Mouse (Mus musculus): Measurements from ENCODE around the gene Gm11032.
"Not testable (repeated sequence)": the region's sequence is repeated elsewhere in the genome, so short reads cannot be mapped to it uniquely, and the experiment has no call there.

Gene Gm11032

DNA sequence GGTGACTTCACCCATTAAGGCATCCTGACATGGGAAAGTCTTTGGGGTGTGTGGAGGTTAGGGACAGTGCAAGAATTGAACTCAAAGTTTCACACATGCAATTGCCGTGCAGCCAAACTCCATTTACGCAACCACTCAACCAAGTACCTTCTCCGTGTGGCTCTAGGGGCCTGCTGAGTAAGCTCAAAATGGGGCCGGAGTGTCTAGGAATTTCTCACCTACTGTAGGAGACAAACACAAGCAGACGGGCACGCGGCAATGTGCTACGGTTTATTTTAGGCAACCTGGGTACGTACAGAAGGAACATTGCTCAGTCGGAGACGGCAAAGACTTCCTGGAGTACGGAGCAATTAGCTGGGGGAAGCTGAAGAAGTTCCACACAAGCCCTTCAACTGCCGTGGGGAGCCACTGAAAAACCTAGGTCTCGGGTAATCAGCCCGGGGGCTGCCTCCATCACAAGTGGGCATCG lies at the start of gene Gm11032:
Gm11032 (plus strand) TSS at position 51 of the 469 bp plus-strand sequence.
- DNase-seq: peak; percentile 14 to 31

DNA sequence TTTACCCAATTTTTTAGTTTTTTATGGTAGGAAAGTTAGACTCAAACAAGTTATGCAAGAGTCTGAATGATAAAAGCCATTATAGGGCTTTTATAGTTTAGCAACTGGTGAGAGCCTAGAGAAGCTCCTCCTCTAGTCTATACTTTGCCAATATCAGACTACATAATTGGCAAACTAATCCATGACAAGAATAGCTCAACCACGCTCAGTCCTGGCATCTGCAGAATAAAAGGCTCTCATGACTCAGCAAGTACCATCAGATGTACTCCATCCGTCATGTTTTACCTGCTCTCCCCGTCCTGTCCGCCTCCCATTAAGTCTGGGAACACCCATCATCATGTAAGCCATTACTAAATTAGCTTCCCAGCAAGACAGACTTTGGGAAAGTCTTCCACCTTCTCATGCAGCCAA lies 48.4 kb upstream of the Gm11032 start:
- peak; percentile 14 to 19 for DNase-seq

DNA sequence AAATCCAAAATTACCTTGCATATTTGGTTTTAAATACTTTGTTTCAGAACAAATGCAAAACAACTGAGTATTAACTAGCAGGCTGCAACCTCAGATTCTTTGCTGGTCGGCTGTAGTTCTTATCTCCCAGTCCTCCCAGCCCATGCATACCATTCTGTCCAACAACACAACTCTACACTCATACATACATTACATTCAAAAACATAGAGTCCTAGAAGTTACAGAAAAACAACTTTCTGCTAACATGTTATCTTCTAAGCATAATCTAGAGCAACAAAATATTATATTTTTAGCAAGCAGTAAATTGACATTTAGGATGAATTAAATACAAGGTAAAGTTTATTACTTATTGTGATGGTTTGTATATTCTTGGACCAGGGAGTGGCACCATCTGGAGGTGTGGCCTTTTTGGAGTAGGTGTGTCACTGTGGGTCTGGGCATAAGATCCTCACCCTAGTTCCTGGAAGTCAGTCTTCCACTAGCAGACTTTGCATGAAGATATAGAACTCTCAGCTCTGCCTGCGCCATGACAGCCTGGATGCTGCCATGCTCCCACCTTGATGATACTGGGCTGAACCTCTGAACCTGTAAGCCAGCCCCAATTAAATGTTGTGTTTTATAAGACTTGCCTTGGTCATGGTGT lies 43.7 kb upstream of the Gm11032 start:
- DNase-seq: not testable (repeated sequence)

DNA sequence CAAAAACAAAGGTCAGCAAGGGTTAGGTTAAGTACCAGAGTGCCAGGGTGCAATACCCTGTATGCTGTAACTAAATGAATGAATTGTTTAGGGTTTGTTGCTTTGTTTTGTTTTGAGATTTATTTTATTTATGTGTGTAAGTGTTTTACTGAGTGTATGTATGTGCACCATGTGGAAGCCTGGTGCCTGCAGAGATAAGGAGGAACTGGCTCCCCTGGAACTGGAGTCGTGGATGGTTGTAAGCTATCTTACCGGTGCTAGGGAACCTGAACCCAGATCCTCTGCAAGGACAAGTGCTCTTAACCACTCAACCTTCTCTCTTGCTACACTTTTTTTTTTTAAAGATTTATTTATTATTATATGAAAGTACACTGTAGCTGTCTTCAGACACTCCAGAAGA lies 42.8 kb upstream of the Gm11032 start:
- DNase-seq: no peak

DNA sequence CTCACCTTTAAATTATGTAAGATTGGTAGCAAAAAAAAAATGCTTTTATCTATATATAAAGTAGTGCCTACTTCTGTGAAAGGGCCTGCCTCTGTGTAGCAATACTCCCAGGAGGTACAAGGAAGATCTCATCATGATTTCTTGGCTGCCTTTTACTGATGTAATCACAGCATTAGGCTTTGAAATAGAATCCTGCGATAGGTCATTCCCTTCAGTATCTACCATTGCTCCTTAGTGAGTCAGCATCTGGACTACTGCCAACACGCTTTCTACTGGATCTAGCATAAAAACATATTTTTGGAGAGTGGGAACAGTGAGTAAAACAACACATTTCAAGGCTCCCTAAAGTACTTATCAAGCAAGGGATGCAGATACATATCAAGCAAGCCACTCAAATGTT lies 41.2 kb upstream of the Gm11032 start:
- peak in 1 of 2 experiments; percentile 71 for DNase-seq

DNA sequence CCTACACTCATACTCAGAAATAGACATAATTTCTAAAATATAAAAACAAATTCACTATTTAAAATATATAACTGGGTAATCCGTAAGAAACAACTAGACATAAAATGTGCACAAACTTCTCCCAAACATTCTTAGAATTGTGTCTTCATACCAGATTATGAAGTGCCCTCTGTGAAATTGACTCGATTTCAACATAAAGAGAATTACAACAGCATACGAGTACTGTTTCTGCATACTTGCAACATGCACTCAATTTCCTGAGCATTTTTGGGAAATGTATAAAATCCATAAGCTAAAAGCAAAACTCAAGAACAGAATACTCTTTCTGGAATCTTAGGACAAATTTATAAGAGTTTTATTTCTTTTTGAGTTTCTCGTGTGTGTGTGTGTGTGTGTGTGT lies 28.1 kb upstream of the Gm11032 start:
- DNase-seq: no peak

DNA sequence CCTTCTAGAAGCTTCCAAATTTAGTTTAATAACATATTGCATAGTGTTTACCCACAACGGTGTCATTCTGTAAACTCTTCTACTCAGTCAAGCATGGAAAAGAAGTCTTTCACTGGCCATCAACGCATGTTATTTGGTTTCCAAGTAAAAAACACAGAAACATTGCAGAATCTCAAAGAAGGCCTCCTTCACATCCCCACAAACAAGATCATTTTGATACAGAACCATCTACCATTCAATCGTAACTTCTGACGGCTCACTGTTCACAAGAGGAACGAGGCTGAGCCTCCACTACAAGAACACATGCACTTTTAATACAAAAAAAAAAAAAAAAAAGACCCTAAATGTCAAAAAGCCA lies 26.4 kb upstream of the Gm11032 start:
- DNase-seq: no peak

DNA sequence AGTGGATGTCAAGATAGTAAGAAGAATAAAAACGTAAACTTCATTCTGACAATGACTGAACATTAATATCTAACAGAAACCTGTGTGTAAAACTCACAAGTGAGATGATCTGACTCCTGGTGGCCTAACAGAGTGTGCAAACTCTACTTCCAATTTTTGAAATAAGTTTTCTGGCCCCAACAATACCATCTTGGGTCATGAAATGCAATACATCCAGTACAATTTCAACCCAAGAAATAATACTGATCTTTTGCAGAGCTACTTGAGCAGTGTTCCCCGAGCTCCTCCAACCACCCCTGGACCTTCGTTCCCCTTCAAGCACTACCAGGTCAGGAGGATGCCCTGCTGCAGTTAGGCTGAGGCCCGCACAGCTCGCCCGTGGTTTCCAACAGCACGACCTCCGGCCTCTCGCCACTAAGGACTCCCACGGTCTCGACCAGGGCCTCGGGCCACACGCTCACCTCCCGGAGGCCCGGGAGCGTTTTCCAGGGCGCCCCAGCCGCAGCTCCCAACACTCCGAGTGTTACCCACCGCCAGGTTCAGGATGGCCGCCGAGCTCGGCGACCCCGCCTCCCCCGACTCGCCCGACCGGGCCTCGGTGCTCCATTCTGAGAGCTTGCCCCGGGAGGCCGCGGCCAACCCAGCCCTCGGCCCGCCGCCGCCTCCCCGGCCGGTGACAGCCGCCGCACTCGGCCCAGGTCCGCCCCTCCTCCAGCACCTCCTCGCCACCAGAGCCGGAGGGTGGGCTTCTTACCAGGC lies 25.8 kb upstream of the Gm11032 start:
- DNase-seq: peak in 1 of 2 experiments; percentile 65

DNA sequence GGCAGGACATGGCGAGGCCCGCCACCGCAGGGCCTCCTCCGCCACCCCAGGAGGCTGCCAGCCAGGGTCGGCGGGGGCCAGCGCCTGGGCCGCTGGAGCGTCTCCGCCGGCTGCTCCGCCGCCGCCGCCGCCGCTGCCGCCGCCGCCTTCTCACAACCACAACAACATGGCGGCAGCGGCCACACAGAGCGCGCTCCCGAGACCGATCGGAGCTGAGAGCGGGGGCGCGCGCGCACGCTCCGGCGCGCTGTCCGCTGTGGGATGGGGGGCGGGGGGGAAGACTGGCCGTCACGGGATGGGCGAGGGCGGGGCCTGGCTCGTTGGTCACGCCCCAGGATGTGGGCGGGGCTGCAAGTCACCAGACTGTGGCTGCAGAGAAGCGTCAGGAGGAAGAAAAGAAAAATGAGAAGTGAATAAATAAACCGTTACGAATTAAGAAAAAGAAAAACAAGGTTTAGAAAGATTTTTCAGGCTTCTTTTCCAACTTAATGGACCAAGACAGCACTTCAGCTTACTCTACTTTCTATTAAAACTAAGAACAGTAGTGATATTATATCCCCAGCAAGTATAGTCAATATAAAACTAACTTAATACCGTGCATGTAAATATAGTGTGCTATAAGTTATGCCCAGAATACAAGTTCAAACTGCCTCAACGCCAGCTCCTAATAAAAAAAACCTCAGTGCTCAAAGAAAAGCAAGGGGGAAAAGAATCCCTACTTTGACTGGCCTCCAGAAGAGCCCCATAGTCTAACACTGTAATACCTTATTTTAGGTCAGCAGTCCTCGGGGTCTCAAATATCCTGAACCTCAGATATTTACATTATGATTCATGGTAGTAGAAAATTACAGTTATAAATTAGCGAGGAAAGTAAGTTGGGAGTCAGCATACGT lies 25.0 kb upstream of the Gm11032 start, which contains the start of gene Mtmr3:
Mtmr3 (minus strand) TSS at position 256 of the 893 bp plus-strand sequence.
- peak; percentile 93 to 98 for DNase-seq

DNA sequence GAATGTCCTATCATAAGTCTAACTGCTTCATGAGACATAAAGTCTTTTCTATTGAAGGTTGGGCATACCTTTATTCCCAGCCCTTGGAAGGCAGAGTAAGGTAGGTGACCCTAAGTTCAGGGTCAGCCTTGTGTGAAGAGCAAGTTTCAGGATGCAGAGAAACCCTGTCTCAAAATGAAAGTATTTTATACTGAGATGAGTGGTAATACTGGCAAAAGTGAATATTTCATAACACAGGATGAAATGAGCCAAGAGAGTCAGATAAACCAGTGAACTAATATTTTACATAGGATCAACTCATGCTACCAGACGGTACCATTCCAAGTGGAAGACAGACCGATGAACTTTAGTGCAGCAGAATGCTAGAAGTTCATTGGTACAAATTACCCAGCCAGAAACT lies 21.5 kb upstream of the Gm11032 start:
- no peak for DNase-seq

DNA sequence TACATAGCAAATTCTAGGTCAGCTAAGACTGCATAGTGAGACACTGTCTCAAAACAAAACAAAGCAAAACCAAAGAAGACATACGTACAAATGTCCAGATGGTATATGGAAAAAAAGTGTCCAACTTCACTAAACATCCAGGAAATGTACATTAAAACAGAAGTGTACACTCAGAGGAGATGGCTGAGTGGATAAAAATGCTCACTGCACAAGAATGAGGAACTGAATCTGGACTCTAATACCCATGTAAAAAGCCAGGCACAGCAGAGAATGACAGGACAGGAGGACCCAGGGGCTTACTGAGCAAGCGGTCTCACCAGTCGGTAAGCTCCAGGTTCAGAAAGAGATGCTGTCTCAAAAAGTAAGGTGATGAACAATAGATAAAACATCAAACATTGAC lies 20.0 kb upstream of the Gm11032 start:
- no peak for DNase-seq

DNA sequence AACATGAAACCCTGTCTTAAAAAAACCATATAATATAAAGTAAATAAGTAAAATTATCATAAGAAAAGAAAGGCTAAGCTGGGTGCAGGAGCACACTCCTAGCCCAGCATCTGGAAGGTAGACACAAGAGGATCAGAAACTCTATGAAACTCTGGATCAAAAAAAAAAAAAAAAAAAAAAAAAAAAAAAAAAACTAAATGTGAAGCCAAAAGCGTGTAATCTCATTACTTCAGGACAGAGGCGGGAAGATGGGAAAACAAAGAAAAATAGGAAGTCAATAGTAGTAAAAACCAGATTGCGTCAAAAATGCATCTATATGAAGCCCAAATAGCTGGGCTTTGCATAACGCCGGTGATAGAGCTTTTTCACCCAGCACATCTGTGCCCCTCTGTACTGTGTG lies 18.0 kb upstream of the Gm11032 start:
- no peak for DNase-seq

DNA sequence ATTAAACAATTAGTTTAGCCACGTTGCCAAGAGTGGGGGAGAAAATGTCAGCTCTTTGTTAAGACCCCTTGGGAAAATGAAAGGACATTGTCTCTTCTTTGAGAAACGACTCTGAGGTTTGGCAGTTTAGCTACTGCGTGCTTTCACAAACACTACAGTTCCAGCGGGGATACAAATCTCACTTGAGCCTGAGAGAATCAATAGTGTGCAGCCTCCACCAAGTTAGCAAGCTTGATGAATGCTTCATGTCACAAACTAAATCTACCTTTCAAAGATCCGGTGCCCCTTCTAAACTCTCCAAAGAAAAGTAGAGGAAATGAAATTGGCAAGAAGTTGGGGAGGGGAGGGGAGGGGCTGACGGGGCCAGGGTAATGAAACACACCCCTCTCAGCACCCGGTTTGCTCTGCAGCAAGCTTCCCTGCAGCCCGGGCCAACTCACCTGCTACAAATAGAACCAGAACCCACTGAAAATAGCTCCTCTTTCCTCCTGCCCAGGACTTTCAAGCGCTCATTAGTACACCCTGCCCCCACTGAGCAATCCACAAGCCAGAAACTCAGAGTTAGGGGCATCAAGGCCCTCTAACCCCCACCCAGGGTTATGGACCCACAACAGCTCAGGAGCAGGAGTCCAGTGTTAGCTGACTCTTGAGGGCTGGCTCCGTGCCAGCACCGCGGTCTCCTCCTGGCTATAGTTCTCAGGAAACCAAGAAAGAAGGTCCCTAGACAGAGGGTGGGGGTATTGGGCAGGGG lies 17.0 kb upstream of the Gm11032 start:
- DNase-seq: peak; percentile 52 to 65

DNA sequence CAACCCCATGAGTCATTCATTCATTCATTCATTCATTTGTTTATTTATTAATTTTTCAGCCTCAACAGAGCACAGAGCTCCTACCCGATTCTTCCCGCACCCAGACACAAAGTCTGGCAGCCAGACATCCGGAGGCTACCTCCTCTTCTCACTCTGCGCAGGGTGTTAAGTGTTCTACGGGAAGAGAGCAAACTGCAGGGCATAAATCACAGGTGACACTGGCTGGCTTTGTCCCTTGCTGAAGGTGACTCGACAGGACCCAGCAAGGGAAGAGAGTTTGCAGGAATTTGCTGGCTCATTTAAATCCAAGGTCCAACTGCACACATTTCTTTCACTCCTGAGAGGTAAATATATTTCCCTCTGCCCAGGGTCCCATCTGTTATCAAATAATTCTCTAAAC lies 15.4 kb upstream of the Gm11032 start:
- DNase-seq: no peak

DNA sequence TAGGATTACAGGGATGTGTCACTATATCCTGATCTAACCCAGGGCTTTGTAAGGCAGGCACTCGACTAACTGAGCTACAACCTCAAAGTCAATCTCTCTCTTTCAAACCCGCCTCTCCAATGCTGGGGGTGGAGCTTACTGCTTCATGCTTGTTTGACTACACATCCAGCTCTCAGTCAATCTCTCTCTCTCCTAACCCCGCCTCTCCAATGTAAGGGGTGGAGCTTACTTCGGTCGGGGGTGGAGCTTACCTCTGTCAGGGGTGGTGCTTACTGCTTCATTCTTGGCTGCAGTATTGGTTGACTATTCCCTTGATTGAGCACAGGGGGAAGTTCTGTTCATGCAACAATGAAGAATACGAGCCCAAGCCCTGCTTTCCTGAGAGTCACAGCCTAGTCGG lies 14.5 kb upstream of the Gm11032 start:
- no peak for DNase-seq

DNA sequence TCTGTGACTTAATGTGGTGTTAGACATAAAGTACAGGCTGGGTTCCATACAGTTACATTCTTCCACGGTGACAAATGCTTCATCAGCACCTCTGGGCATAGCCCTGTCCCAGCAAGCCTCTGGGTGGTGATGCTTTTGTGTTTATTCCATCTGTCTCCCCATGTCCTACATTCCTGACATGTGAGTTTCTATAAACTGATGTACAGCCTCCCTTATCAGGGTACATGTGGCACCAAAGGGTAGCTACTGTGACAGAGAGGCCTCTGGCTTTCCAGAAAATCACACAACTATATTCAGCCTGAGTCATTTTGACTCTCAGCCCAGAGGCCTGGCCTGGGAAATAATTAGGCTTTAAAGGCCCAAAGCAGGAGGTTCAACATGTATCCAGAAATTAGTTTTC lies 13.3 kb upstream of the Gm11032 start:
- DNase-seq: no peak

DNA sequence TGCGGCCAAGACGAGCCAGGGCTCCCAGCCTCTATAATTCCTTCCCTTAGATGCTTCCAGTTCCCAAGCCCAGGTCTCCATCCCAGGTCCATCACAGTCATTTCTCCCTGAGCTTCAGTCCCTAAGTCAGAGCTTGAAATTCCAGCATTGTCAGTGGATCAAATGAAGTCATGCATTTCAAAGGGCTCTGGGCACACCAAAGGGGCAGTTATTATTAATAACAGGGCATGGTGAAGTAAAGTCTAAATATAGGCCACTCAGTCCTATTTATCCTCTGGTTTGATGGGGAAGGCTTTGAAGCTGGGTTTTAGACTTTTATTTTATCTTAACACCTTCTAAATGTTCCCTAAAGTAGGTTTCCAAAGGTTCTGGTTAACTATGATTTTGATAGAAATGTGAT lies 8.0 kb upstream of the Gm11032 start:
- DNase-seq: no peak

DNA sequence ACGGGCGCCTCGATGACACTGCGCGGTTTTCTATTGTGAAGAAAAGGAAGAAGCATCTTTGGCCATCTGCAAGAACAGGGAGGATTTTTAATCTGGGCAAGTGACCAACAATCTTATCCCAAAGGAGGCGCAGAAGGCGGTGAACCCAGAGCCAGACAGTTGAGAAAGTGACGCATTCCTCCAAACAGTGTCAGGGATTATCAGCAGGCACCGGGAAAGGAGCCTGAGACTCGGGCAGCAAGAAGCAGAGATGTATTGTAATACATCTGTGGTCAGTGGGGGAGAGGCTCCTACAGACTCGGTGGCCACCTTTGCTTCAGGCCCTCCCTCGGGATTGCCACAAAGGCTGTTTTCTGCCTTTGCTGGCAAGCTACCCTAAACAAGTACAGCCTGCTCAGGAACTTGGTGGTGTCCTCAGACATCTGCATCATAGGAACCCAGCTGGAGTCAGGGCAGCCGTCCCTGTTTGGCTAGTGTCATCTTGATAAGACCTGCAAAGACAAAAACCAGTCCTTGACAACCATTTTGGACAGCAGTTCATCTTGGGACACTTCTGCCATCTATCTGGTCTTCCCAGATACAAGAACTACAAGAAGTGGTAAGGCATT lies 738 bp downstream of the Gm11032 start:
- peak; percentile 13 to 24 for DNase-seq

DNA sequence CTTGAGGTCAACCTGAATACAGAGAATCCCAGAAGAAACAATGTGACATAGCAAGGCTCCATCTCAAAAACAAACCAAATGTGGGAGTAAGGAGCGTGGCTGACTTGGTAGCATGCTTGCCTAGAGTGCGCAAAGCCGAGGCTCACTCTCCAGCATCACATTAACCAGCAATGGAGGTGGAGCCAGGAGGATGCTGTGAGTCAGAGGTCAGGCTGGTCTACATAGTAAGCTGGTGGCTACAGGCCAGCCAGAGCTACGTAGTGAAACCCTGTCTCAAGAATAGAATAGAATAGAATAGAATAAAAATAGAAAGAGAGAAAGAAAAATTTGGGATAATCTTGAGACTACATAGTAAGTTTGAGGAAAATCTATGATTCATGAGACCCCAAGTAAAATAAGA lies 2.0 kb downstream of the Gm11032 start:
- no peak for DNase-seq

DNA sequence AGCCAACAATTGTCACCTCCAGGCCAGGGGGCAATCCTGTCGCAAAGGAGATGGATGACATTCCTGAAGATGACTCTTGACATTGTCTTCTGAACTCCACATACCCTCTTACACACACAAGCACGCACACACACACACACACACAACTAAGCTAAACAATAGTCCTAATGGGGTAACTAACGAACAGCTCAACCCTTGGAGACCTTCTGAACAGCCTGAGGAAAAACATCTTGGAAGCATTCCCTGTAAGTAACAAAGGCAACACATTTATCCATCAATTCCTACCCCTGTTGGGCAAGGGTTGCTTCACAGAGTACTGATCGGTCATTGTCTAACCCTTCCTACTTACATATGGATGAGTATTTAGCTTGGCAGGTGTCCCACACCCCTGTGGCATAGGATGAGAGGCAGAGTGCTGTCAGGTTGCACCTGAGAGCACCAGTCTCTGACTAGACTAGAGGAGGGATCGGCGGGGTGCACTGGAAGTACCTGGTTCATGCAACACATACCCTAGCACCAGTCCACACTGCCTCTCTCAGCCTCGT lies 2.6 kb downstream of the Gm11032 start:
- DNase-seq: no peak

DNA sequence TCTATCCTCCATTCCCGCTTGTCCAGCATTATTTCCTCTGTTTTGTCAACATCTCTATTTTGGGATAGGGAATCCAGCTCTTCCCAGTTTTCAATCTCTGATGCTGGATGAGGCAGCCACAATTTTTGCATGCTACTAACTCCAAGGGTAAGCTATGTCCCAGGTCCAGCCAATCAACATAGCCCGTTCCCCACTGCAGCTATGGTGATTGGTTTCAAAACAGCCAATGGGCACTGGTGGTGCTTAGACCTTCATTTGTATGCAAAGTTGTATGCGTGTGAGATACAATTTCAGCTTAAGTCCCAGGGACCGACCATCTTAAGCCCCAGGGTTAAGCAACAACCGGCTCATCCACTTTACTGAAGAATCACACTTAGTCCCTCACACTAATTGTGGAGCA lies 3.1 kb downstream of the Gm11032 start:
- no peak for DNase-seq

DNA sequence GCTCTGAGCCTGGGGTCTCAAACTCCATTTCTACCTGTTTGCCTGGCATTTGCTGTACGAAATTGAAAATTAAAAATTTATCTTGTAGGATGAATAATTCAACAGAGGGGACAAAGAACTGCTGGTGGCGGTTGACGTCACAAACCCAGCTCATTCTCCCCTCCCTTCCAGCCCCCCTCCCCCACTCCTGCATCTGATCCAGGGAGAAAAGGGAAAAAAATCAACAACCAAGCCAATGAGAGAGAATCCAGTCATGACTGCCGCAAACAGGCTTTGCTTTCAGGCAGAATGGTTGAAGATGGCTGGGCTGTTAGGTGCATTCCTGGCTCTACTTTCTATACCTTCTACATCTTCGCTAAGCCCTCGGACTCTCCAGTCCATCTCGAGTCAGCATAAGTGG lies 6.1 kb downstream of the Gm11032 start:
- DNase-seq: no peak

Data from cerebellum, postnatal 25 days (tissue).